Mouse (Mus musculus) limb, embryonic 10.5 days (tissue): ENCODE measurements around the gene Mark4. TPM values are rescaled to one million over a fixed set of nuclear protein-coding genes. Genes with fewer than 3 reads are reported as not detected.
A peak's percentile ranks its signal among the peaks of the same experiment; 100 is the strongest.

Source experiments
- microRNA counts: library from miRNA; unstranded; fragments of <30 nt; microRNA quantifications from one replicate; lab custom pipeline; 2017
- microRNA-seq: library from miRNA; unstranded; fragments of <30 nt; microRNA quantifications from one replicate; pipeline ENCODE4, GENCODE M21; 2017
- polyA plus RNA-seq: library from polyadenylated mRNA; unstranded; fragments of >200 nt; fragmentation: Nextera tagmentation; extraction: Ambion mirVana; gene quantifications from 2 replicates; pipeline ENCODE4 v1.2.1, GENCODE M21; 2016

The Mark4 gene
- polyA plus RNA-seq, 1 experiment from 2014 or later = 8.0 TPM

MicroRNAs encoded within 50 kb of the gene (microRNA counts, 519-probe panel; counts per million panel counts)
- microRNA mmu-miR-343 (lab: Ali Mortazavi, UCI) = 684 counts per million, percentile 72 among the panel's probes with 10 or more counts

Small RNA genes within 50 kb of the gene (microRNA-seq; reads per million reads assigned to microRNA genes)
- gene Mir343 = not detected

Other genes with a start within 250 kb of the Mark4 start
- gene Gpr4, start 246.3 kb downstream of the Mark4 start, polyA plus RNA-seq = 6.5 and 8.5 TPM in 2 replicates
- 45.7 and 48.7 TPM in 2 replicates for gene Opa3, start 230.5 kb downstream of the Mark4 start, polyA plus RNA-seq
- 68.1 and 75.7 TPM in 2 replicates for gene Vasp, start 187.0 kb downstream of the Mark4 start, polyA plus RNA-seq
- gene Ppm1n, start 178.8 kb downstream of the Mark4 start, polyA plus RNA-seq = 0.16 and 0.39 TPM in 2 replicates
- gene Rtn2, start 176.2 kb downstream of the Mark4 start, polyA plus RNA-seq = 5.5 and 5.6 TPM in 2 replicates
- gene Fosb, start 148.8 kb downstream of the Mark4 start, polyA plus RNA-seq = 0.04 and 0.11 TPM in 2 replicates
- 97.8 and 101 TPM in 2 replicates for gene Ercc1, start 114.0 kb downstream of the Mark4 start, polyA plus RNA-seq
- gene Cd3eap, start 99.3 kb downstream of the Mark4 start, polyA plus RNA-seq = 28.3 and 31.4 TPM in 2 replicates
- 6.5 and 7.0 TPM in 2 replicates for gene Ppp1r13l, start 99.1 kb downstream of the Mark4 start, polyA plus RNA-seq
- 25.6 and 26.6 TPM in 2 replicates for gene Ercc2, start 76.8 kb downstream of the Mark4 start, polyA plus RNA-seq
- 3.3 and 4.4 TPM in 2 replicates for gene Klc3, start 54.7 kb downstream of the Mark4 start, polyA plus RNA-seq
- not detected in 2 replicates for gene Ckm, start 54.0 kb downstream of the Mark4 start, polyA plus RNA-seq
- gene Exoc3l2, start 4.5 kb upstream of the Mark4 start, polyA plus RNA-seq = 1.2 and 1.7 TPM in 2 replicates
- gene Bloc1s3, start 49.5 kb upstream of the Mark4 start, polyA plus RNA-seq = 2.3 and 2.4 TPM in 2 replicates
- gene Trappc6a, start 49.6 kb upstream of the Mark4 start, polyA plus RNA-seq = 74.0 and 90.5 TPM in 2 replicates
- 0.10 and 0.11 TPM in 2 replicates for gene Nkpd1, start 59.0 kb upstream of the Mark4 start, polyA plus RNA-seq
- 25.9 and 27.2 TPM in 2 replicates for gene Ppp1r37, start 104.3 kb upstream of the Mark4 start, polyA plus RNA-seq
- gene Zfp296, start 118.5 kb upstream of the Mark4 start, polyA plus RNA-seq = 0.71 and 0.93 TPM in 2 replicates
- gene Gemin7, start 118.8 kb upstream of the Mark4 start, polyA plus RNA-seq = 196 and 201 TPM in 2 replicates
- 59.0 and 63.4 TPM in 2 replicates for gene Clasrp, start 145.7 kb upstream of the Mark4 start, polyA plus RNA-seq
- gene Relb, start 170.6 kb upstream of the Mark4 start, polyA plus RNA-seq = 3.8 and 4.2 TPM in 2 replicates
- 84.5 and 86.3 TPM in 2 replicates for gene Clptm1, start 206.2 kb upstream of the Mark4 start, polyA plus RNA-seq
- 0.28 TPM in 1 of 2 replicates, not detected in the other for gene Apoc2, start 219.1 kb upstream of the Mark4 start, polyA plus RNA-seq
- gene Gm44805, start 222.6 kb upstream of the Mark4 start, polyA plus RNA-seq = not detected in 2 replicates
- gene Apoc4, start 222.7 kb upstream of the Mark4 start, polyA plus RNA-seq = 0.06 TPM in 1 of 2 replicates, not detected in the other
- gene Apoc1, start 233.8 kb upstream of the Mark4 start, polyA plus RNA-seq = 3.0 and 4.8 TPM in 2 replicates
- 63.0 and 83.6 TPM in 2 replicates for gene Apoe, start 240.4 kb upstream of the Mark4 start, polyA plus RNA-seq